Mouse (Mus musculus) thymus, adult 2 months (tissue): ENCODE results near the gene Gfi1.

Experiments used
- CTCF ChIP-seq: fragments of 200-500 bp; IDR thresholded peaks from 2 replicates; pipeline ENCODE4 v1.5.1; 2012; ENCODE audit warnings: mild to moderate bottlenecking, control low read depth, low read length, moderate library complexity, borderline replicate concordance; ENCODE audit not compliant: control insufficient read depth, poor library complexity, insufficient read depth; ENCODE audit errors: extremely low read depth
- POLR2A ChIP-seq: fragments of 200-500 bp; IDR thresholded peaks from 2 replicates; pipeline ENCODE4 v1.6.1; 2012; ENCODE audit warnings: mild to moderate bottlenecking, low read length, control low read depth, moderate library complexity; ENCODE audit not compliant: control insufficient read depth, poor library complexity, insufficient read depth; ENCODE audit errors: extremely low read depth

- TF ChIP-seq CTCF (no peak), POLR2A (no peak)
These were observed 37.4 kb downstream of the Gfi1 start for GRCm38 (mm10) chr5:107688499-107688866.
